Mouse (Mus musculus) stomach, adult 2 months (tissue): ENCODE results near the gene Vmn2r49. TPM values are rescaled to one million over a fixed set of nuclear protein-coding genes. Genes with fewer than 3 reads are reported as not detected.

Source experiments
- polyA plus RNA-seq: library from polyadenylated mRNA; depleted of rRNA; stranded (reverse); fragments of >200 nt; gene quantifications from 2 replicates; pipeline ENCODE4 v1.2.3, GENCODE M21; 2012; rRNA removed

The Vmn2r49 gene
- not detected in 2 replicates for polyA plus RNA-seq

GRCm38 (mm10) chr7:9992157-9992556 lies at the start of gene Vmn2r49:
Gene Vmn2r49, minus strand, starts transcription at chr7:9992257.

GRCm38 (mm10) chr7:9953485-9953884 lies 38.6 kb downstream of the Vmn2r49 start, which contains the start of gene Vmn2r48:
Gene Vmn2r48, minus strand, starts transcription at chr7:9953585.

Other genes starting within 250 kb of the Vmn2r49 start
- gene Vmn2r46, start 221.7 kb downstream of the Vmn2r49 start, polyA plus RNA-seq = not detected in 2 replicates
- not detected in 2 replicates for gene Vmn2r47, start 150.9 kb downstream of the Vmn2r49 start, polyA plus RNA-seq
- not detected in 2 replicates for gene Vmn2r48, start 38.7 kb downstream of the Vmn2r49 start, polyA plus RNA-seq
- not detected in 2 replicates for gene Vmn2r50, start 61.0 kb upstream of the Vmn2r49 start, polyA plus RNA-seq
- gene Vmn2r51, start 113.5 kb upstream of the Vmn2r49 start, polyA plus RNA-seq = not detected in 2 replicates
- gene Vmn2r52, start 184.3 kb upstream of the Vmn2r49 start, polyA plus RNA-seq = not detected in 2 replicates